Mouse (Mus musculus) hindbrain, embryonic 13.5 days (tissue): ENCODE measurements around the gene P4ha2. TPM values are rescaled to one million over a fixed set of nuclear protein-coding genes. Genes with fewer than 3 reads are reported as not detected.

Experiments
- polyA plus RNA-seq: library from polyadenylated mRNA; unstranded; fragments of >200 nt; fragmentation: Nextera tagmentation; extraction: Ambion mirVana; gene quantifications from 2 replicates; pipeline ENCODE4 v1.2.1, GENCODE M21; 2015

P4ha2 gene
- polyA plus RNA-seq, 1 experiment from 2014 or later: 10.9 TPM

Other genes with a start within 250 kb of the P4ha2 start
- gene Gm12216, start 240.8 kb upstream of the P4ha2 start, polyA plus RNA-seq: 0.31 and 0.69 TPM in 2 replicates
- gene Slc22a5, start 208.4 kb upstream of the P4ha2 start, polyA plus RNA-seq: 8.1 and 10.8 TPM in 2 replicates
- 1.8 and 2.7 TPM in 2 replicates for gene Slc22a21, start 119.8 kb upstream of the P4ha2 start, polyA plus RNA-seq
- gene Slc22a4, start 72.0 kb upstream of the P4ha2 start, polyA plus RNA-seq: 1.8 and 2.1 TPM in 2 replicates
- gene Pdlim4, start 31.1 kb upstream of the P4ha2 start, polyA plus RNA-seq: 30.9 and 31.1 TPM in 2 replicates
- gene Csf2, start 149.6 kb downstream of the P4ha2 start, polyA plus RNA-seq: not detected in 2 replicates
- gene Il3, start 167.2 kb downstream of the P4ha2 start, polyA plus RNA-seq: not detected in 2 replicates
- gene Acsl6, start 203.7 kb downstream of the P4ha2 start, polyA plus RNA-seq: 39.6 and 40.4 TPM in 2 replicates